Mouse (Mus musculus) regulatory T cell (primary cell): ENCODE measurements around the gene Zfp316.

Source experiments
- in situ Hi-C: fragments of 300-600 bp; cut with MboI, MseI; formaldehyde crosslinking; loops from one replicate; pipeline ENCODE4 v1.15.1; 2025; ENCODE audit warnings: high pct_unique_total_duplicates

Gene Zfp316

DNA sequence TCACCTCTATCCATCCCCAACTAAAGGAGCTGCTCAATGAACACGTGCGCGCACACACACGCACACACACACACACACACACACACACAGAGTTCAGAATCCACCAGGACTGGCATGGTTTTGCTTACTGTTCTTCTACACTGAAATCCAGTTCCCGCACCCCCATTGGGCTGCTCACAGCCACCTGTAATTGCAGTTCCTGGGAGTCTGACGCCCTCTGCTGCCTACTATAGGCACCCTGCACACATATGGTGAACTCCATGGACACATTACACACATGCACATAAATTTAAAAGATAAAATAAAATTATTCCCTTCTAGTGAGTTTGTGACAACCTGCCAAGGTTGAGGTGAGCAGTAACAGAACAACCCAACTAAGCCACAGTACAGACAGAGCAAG lies 14.9 kb upstream of the Zfp316 start:
- in situ Hi-C loops: no loop called here

DNA sequence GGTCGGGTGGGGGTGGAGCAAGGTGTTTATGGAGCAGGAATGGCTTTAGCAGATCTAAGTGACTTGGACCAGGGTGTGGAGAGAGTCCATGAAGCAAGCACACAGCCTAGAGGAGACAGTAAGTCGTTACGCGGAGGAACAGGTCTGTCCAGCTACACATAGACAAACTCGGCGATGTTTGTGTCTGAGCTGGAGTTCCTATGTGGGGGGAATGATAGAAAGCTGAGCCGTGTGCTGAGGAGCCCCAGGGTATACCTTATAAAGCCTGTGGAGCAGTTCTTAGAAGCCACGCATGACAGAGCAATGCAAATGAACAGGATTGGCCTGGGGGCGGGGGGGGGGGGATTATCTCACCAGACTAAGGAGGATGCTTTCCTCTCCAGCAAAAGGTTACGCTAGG lies 9.4 kb upstream of the Zfp316 start:
- in situ Hi-C loops: no loop called here

DNA sequence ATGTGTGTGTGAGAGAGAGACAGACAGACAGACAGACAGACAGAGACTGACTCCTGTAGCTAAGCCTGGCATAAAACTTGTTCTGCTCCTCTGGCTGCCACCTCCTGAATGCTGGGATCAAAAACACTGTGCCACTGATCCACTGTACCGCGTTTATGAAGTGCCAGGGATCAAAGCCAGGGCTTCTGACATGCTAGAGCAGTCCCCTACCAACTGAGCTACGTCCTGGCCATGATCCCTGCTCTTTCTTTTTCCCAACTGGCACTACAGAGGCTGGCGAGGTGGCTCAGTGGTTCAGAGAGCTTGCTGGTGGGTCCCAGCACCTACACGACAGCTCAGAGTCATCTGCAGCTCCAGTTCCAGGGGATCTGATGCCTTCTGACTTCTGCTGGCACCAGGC lies 5.9 kb upstream of the Zfp316 start:
- in situ Hi-C loops: no loop called here

DNA sequence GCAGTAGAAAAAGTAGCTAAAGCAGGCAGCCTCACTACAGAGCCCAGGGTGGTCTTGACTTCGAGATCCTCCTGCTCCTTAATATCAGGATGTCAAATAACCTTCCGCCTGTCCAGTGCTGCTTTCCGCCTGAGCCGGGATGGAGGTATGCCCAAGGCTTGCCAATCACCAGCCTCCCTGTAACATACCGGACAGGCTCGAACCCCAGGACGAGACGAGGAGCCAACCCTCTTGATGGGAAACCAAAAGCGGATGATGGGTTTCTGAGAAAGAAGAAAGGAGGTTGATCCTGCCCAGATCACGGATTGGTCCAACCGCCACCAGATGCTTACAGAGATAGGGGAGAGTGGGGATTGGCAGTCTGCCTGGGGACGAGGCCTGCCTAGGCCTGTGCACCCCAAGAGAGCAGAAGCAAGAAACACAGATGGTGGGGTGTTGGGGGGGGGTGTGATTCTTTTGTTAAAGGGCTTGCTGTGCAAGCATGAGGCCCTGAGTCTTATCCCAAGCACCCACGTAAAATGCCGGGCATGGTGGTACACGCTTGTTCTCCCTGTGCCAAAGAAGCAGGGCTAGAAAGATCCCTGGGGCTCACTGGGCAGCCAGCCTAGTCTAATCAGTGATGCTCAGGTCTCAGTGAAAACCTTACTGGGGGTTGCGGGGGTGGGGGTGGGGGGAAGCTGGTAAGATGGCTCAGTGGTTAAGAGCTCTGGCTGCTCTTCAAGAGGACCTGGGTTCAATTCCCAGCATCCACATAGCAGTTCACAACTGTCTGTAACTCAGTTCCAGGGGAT lies 2.9 kb upstream of the Zfp316 start:
- in situ Hi-C loops: no loop called here

DNA sequence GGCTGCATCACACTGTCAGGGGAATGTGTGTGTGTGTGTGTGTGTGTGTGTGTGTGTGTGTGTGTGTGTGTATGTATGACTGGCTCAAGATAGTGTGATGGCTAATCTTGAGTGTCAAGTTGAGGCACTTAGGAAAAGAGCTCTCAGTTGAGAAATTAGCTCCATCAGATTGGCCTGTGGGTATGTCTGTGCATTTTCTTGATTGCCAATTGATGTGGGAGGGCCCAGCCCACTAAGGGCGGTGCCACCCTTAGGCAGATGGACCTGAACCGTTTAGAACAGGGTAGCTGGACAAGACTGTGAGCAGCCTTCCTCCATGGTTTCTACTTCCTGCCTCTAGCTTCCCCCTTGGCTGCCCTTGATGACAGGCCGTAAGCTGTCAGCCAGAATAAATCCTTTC lies 2.3 kb upstream of the Zfp316 start:
- in situ Hi-C loops: no loop called here

DNA sequence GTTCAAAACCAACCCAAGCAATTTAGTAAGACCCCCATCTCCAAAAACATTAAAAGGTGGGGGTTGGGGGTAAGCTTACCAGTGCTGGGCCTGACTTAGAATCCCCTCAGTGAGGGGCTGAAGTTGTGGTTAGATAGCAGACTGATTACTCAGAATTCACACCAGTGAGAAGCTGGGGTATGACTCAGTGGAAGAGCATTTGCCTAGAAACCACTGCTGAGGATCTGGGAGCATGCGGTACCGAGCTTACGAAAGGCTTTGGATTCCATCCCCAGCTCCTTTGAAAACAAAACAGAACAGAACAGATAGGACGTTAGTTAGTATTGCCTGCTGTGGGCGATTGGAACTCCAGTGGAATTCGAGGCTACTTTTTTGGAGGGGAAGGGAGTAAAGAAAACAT lies 1.8 kb upstream of the Zfp316 start:
- in situ Hi-C loops: no loop called here

DNA sequence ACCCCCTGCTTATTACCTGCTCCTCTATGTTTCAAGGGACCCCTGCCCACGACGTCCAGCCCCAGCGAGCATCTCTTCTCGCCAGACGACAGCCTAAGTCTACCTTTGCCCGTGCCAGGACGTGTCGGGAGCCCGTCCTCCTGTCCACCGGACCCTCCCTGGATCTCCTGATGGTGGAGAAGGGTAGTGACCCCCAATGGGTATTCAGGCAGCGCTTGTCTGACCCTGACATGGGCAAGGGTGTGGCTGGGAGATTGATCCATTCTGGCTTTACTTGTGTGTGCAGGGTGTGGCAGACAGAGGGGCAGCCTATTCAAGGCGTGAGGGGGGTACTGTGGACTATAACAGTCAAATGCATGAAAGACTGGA lies 313 bp upstream of the Zfp316 start:
- in situ Hi-C loops: no loop called here

DNA sequence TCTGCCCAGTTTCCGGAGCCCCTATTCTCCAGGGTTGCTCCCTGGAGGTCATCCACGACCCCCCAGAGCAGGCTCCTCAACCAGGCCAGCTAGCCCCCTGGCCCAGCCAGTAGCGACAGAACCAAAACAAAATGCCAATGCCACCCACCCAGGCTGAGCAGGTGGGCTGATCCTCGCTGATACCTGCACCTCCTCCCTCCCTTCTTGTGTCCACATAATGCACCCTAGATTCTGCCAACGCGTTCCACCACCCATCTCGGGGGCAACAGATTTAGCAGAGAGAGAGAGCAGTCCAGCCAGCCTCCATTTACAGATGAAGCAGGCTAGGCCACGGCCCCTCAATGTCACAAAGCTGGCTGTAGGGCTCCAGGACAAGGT lies 848 bp downstream of the Zfp316 start:
- in situ Hi-C loops: no loop called here

DNA sequence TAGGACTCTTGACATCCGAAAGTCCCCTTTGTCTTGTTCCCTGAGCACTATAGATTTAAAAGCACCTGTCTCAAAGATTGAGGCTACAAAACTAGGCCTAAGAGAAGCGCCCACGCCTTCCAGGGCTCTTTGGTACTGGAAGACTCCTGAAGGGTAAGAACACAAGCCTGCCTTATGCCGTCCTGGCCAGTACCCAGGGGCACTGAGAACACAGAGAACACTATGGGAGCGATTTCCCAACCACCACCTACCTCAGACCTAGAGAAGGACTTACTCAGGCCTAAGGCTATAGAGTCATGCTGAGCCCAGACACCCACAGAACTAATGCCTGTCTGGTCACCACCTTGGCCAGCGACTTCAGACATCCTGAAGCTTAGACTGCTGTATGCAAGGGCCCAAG lies 3.0 kb downstream of the Zfp316 start:
- in situ Hi-C loops: no loop called here

DNA sequence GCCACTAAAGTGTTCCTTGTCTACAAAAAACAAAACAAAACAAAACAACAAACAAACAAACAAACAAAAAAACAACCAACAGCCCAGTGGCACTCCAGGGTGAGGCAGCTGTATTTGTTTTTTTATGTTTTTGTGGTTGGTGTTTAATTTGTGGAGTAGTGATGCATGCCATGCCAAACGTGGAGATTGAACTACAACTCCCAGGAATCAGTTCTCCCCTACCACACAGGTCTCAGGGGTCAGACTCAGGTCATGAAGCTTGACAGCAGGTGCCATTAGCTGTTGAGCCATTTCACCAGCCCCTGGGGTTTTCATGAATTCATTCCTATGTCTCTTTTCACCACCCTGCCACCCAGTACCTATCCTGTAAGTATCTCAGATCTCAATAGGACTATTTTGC lies 4.4 kb downstream of the Zfp316 start:
- in situ Hi-C loops: no loop called here

DNA sequence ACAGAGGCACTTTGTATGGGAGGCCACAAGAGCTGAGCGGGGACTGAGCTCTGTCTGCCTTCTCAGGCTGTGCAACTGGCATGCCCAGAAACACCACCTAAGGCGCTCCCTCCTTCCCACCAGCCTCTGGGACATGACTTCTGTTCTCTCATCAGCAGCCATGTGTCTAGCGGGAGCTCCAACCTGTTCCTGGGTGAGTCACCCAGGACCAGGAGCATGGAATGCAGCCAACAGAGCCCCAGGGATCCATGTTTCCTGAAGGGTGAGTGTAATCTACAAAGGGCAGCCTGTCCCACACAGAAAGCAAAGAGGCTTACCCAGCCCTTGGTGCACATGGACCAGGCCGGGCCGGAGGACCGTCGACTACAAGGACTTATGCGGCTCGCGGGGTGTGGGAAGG lies 5.1 kb downstream of the Zfp316 start:
- in situ Hi-C loops: no loop called here

DNA sequence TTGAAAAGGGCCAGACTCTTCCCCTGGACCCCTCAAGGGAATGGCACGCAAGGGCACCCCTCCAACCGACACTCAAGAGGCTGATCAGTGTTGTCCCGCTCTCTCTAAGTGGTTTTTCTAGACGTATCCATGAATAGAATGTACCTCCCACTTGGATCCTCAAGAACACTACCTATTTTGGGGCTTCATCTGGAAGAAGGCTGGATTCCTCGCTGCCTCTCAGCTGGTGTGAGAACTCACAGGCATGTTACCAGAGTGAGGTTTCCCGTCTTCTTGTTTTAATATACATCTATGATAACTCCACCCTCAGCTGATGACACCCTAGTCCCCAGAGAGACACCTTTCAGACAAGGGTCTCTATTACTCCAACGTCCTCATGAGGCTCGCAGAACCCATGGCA lies 8.2 kb downstream of the Zfp316 start:
- in situ Hi-C loops: no loop called here

DNA sequence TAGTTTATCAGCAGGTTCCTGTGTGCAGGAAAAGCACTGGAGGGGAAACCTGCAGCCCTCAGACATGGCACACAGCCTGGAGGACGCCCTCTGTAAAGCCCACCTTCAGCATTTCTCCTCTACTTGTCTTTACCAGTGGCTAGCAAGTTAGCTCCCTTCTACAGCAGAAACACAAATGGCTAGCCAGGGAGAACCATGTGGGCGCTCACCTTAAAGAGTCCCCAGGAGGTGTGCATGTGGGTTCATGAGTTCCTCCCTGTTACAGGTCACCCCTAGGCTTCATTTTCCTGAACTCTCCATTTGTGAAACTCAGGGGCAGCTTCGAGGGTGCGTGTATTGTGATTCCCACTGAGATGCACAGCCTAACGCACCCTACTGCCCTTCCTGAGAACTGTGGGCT lies 14.0 kb downstream of the Zfp316 start:
- in situ Hi-C loops: no loop called here

DNA sequence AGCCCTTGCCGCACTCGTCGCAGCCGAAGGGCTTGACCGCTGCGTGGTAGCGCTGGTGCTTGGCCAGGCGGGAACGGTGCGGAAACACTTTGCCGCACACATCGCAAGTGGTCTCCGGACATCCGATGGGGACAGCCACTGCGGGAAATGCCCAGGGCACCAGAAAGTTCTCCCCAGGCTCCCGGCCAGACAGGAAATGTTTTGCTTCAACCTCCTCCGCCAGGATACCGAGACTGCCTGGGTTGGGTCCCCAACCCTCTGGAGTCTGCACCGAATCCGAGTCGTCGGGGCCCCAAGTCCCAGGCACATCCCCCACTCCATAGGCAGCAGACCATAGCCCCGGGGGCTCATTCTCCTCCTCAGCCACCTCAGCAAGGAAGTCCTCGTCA lies 14.7 kb downstream of the Zfp316 start:
- in situ Hi-C loops: no loop called here

DNA sequence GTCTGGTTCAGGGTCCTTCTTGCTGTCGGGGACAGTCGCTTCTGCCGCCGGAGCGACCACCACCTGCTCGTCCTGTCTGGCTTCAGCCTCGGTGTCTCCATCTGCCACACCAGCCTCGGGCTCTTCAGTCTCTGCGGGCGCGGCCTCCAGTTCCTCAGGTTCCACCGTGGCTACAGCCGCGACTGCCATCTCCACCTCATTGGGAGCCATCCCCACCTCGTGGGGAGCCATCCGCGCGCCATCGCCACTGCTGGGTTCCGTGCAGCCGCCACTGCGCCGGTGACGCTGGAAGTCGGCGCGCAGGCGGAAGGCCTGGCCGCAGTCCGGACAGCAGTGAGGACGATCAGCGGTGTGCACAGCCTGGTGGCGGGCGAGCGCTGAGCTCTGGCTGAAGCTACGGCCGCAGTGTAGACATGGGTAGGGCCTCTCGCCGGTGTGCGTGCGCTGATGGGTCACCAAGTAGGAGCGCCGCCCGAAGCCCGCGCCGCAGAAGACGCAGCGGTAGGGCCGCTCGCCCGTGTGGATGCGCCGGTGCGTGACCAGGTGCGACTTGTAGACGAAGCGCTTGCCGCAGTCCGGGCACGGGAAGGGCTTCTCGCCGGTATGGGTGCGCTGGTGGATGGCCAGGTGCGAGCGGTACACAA lies 15.2 kb downstream of the Zfp316 start:
- in situ Hi-C loops: no loop called here

DNA sequence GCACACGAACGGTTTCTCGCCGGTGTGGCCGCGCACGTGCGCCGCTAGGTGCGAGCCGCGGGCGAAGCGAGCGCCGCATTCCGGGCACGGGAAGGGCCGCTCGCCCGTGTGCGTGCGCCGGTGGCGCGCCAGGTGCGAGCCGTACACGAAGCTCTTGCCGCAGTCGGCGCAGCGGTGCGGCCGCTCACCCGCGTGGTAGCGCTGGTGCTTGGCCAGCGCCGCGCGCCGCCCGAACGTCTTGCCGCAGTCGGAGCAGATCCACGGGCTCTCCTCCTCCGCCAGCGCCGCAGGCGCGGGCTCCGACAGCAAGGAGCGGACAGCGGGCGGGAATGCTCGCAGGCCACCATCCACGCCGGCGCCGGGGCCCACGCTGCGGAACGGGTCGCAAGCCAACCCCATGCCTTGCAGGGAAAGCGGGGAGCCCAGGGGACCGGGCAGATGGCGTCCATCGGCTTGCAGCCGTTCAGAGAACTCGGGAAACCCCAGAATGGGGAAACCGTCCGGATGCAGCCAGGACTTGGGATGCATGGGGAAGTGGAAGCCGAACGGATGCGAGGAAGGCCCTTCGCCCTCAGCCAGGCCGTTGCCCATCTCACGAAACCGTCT lies 15.8 kb downstream of the Zfp316 start:
- in situ Hi-C loops: no loop called here

DNA sequence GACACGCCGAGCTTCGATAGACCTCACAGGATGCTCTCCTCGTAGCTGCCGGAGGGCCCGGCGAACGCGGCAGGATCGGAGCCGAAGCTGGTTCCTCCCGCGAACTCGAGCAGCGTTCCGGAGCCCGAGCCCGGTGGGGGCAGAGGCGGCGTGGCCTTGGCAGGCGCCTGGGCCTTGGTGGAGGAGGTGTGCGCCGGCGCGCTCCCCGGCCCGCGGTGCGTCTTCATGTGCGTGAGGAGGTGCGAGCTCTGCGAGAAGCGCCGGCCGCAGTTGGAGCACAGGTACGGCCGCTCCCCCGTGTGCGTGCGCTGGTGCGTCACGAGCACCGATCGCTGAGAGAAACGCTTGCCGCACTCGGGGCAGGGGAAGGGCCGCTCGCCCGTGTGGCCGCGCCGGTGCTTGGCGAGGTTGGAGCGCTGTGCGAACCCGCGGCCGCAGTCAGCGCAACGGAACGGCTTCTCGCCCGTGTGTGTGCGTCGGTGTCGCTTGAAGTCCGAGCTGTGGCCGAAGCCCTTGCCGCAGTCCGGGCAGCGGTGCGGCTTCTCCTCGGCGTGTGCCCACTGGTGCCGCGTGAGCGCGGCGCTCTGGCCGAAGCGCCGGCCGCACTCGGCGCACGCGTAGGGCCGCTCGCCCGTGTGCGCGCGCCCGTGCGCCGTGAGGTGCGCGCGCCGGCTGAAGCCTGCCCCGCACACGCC lies 16.5 kb downstream of the Zfp316 start:
- in situ Hi-C loops: no loop called here

DNA sequence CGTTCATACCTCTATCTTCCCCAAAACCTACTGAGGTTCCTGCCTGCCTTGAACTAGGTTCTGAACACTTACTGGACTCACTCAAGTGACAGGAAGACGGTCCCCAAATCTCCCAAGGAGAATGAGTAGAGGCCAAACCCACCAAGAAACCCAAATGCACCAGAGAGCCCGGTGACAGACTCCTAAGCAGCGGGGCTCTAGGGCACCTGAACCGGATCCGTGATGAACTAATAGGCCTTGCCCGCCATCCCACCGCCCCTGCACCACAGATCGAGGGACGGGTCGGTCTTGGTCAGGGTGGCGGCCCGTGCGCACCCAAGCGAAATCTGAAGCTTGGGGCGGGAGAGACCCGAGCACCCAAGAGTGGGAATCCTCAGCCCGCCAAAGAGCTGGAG lies 17.0 kb downstream of the Zfp316 start:
- in situ Hi-C loops: no loop called here

DNA sequence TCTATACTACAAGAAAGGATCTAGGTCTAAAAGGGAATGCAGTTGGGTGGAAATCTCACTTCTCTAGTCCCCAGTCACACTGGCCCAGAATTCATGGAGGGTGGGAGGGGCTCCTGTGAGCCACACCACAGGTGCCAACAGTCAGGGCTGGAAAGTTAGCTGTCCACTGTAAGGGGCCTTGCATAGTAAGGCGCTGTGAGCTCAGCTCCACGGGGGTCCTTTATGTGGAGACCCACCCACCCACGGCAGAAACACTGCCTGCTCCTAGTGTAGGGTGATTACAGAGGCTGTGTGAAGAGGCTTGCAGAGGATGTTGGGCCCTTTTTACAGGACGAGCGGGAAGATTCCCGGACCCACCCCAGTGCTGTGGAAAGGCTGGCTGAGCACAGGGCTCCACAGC lies 17.8 kb downstream of the Zfp316 start:
- in situ Hi-C loops: no loop called here

DNA sequence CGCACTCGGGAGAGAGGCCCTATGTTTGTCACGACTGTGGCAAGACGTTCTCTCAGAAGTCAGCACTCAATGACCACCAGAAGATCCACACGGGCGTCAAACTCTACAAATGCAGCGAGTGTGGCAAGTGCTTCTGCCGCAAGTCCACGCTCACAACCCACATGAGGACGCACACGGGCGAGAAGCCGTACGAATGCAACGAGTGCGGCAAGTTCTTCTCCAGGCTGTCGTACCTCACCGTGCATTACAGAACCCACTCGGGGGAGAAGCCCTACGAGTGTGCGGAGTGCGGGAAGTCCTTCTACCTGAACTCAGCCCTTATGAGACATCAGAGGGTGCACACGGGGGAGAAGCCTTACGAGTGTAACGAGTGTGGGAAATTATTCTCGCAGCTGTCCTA lies 24.9 kb downstream of the Zfp316 start:
- in situ Hi-C loops: no loop called here

DNA sequence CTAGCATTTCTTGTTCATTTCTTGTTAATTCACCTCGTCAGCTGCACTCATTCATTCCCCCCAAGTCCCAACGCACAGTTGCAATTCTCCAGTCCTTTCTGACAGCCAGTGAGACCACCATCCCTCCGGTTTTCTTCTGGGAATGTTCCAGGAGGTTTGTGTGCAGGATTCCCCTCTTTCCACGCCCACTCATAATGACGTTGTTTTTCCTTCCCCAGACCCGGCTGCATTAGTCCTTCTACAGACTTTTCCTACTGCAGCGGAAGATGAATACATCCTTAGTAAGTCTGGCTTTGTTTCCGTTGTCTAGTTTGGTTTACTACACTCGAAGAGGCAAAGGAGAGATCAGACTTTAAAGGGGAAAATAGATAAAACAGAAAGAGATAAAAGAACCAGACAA lies 33.8 kb downstream of the Zfp316 start:
- in situ Hi-C loops: no loop called here

DNA sequence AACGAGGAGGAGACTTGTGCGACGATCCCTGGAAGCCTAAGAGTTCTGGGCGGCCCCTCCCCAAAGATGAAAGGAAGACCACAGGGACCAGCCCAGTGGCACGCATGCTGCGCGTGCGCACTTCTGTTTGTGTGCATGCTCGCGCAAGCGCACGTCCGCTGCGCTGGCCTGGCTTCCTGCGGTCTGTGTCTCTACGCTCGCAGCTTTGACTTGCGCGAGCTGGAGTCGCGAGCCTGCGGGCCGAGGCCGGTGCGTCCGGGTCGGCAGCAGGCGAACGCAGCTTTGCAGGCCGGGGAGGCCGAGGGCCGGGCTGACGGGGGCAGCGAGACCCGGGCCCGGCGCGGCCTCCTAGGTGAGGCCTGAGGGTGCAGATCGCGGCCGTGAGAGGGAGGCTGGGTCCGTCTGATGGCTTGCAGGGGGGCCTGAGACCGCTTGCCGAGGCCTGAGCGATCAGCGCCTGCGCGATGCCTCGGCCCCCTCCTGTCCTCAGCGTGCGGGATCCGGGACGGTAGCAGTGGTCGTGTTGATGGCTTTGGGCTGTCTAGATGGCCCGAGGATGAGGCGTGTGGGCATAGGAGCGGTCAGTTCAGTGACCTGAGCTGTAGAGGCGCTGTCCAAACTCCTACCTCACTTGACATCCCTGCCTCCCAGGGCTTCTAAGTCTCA lies 34.7 kb downstream of the Zfp316 start, which contains the start of gene Zfp12:
Zfp12 (plus strand) TSS at position 136 of the 666 bp plus-strand sequence.
- in situ Hi-C loops: no loop called here
